Mouse (Mus musculus) ES-E14 (cell line): ENCODE measurements around the gene Morf4l1. TPM values are rescaled to one million over a fixed set of nuclear protein-coding genes. Genes with fewer than 3 reads are reported as not detected.

Experiments used
- DNase-seq: peaks from one replicate; pipeline ENCODE4 v3.0.0-alpha.2; 2013; ENCODE audit warnings: low read depth, low spot score
- H3K27ac ChIP-seq: 2 replicates; pipeline ENCODE4 v1.5.1; 2012; ENCODE audit warnings: low read depth, mild to moderate bottlenecking, low read length, moderate library complexity, mixed read lengths; ENCODE audit not compliant: poor library complexity, insufficient read depth, severe bottlenecking
- H3K36me3 ChIP-seq: 2 replicates; pipeline ENCODE4 v1.6.1; 2012; ENCODE audit warnings: mild to moderate bottlenecking, low read length, moderate library complexity, mixed read lengths; ENCODE audit not compliant: control insufficient read depth, poor library complexity, insufficient read depth, severe bottlenecking
- H3K4me1 ChIP-seq, 2 experiments: fragments of 150-350 bp in 1 of 2; sonication (generic) in 1 of 2; 2 replicates each; pipeline ENCODE4 v1.6.1; 2012; ENCODE audit warnings: low read length in 2 of 2, mild to moderate bottlenecking in 1 of 2, mixed read lengths in 1 of 2; ENCODE audit not compliant: control insufficient read depth in 2 of 2, insufficient read depth in 2 of 2, poor library complexity in 1 of 2
- H3K4me3 ChIP-seq, 2 experiments: fragments of 150-350 bp in 1 of 2; sonication (generic) in 1 of 2; 2 replicates each; pipeline ENCODE4 v1.5.1; 2012; ENCODE audit warnings: low read length in 2 of 2, low read depth in 1 of 2, mild to moderate bottlenecking in 1 of 2, mixed read lengths in 1 of 2; ENCODE audit not compliant: insufficient read depth in 1 of 2, poor library complexity in 1 of 2, severe bottlenecking in 1 of 2
- H3K9ac ChIP-seq: 2 replicates; pipeline ENCODE4 v1.6.1; 2012; ENCODE audit warnings: low read depth, mild to moderate bottlenecking, low read length, mixed read lengths; ENCODE audit not compliant: poor library complexity, insufficient read depth, severe bottlenecking
- H3K9me3 ChIP-seq: fragments of 150-350 bp; sonication (generic); 2 replicates; pipeline ENCODE4 v1.6.1; 2012; ENCODE audit warnings: low read depth, mild to moderate bottlenecking, low read length; ENCODE audit not compliant: control insufficient read depth, insufficient read depth
- CHD2 ChIP-seq: IDR thresholded peaks from 2 replicates; pipeline ENCODE4 v1.6.1; 2014; ENCODE audit warnings: mild to moderate bottlenecking, low read depth, low read length, inconsistent platforms
- HCFC1 ChIP-seq: IDR thresholded peaks from 2 replicates; pipeline ENCODE4 v1.6.1; 2012; ENCODE audit warnings: low read length, inconsistent platforms, borderline replicate concordance; ENCODE audit not compliant: insufficient read depth
- MAFK ChIP-seq: IDR thresholded peaks from 2 replicates; pipeline ENCODE4 v1.6.1; 2014; ENCODE audit warnings: mild to moderate bottlenecking, low read depth, low read length, inconsistent platforms; ENCODE audit not compliant: insufficient read depth
- ZC3H11A ChIP-seq: IDR thresholded peaks from 2 replicates; pipeline ENCODE4 v1.6.1; 2012; ENCODE audit warnings: low read depth, mild to moderate bottlenecking, inconsistent platforms, low read length, borderline replicate concordance
- ZNF384 ChIP-seq: IDR thresholded peaks from 2 replicates; pipeline ENCODE4 v1.6.1; 2012; ENCODE audit warnings: low read depth, low read length, inconsistent platforms
- in situ Hi-C, 2 experiments: fragments of 600-800 bp; cut with MboI; formaldehyde crosslinking; loops; one replicate each; pipeline ENCODE4 v1.15.1; 2025; ENCODE audit warnings: low sequenced_read_pairs in 2 of 2, inconsistent platforms in 1 of 2; ENCODE audit not compliant: unreplicated experiment in 2 of 2
- total RNA-seq: library from RNA; depleted of rRNA; stranded (reverse); fragments of 300-350 nt; gene quantifications from 2 replicates; pipeline ENCODE4 v1.2.3, GENCODE M21; 2012

Gene Morf4l1
- total RNA-seq, 1 experiment: 201 TPM

GRCm38 (mm10) chr9:90117234-90117633, 2.7 kb upstream of the Morf4l1 start:
- Histone ChIP-seq H3K4me3 (no peak overlapping the region), H3K27ac (no peak overlapping the region), H3K4me1 (peaks cover 0 to 4% of the 10 kb centered on the region in 2 experiments; a peak in 1 of 4 replicates), H3K9me3 (no peaks in the 10 kb centered on the region), H3K36me3 (no peaks in the 10 kb centered on the region), H3K9ac (no peak overlapping the region; the same call in 1 of the 2 replicates)
- TF ChIP-seq ZNF384: no peak
- TF ChIP-seq ZC3H11A: no peak
- TF ChIP-seq HCFC1: no peak
- no peak for TF ChIP-seq MAFK
- TF ChIP-seq CHD2: no peak
- in situ Hi-C loops: no loop called here
- no peak for DNase-seq

GRCm38 (mm10) chr9:90115308-90115700, 730 bp upstream of the Morf4l1 start:
- H3K4me3 ChIP-seq: peak overlapping the region in 1 of 2 experiments; percentile 68; a peak in 1 of 4 replicates
- in situ Hi-C loops: no loop called here

GRCm38 (mm10) chr9:90113651-90114566, 665 bp downstream of the Morf4l1 start:
- peak overlapping the region; percentile 100 for H3K9ac ChIP-seq
- H3K4me3 ChIP-seq: peak overlapping the region; percentile 70 to 99
- peaks cover 3% of the 10 kb centered on the region; the same call in 1 of the 2 replicates for H3K36me3 ChIP-seq
- peak; percentile 93 for DNase-seq
- no peaks in the 10 kb centered on the region for H3K9me3 ChIP-seq
- peaks cover 2 to 6% of the 10 kb centered on the region in 2 experiments; a peak in 1 of 4 replicates for H3K4me1 ChIP-seq
- peak overlapping the region; percentile 93 for H3K27ac ChIP-seq
- TF ChIP-seq CHD2: no peak; the same call in 1 of the 2 replicates
- TF ChIP-seq MAFK: 0 out of 2 replicates have a peak, but pooled peaks have one; percentile 7
- TF ChIP-seq ZNF384: peak; percentile 92
- no peak for TF ChIP-seq ZC3H11A
- peak; percentile 76; the same call in 1 of the 2 replicates for TF ChIP-seq HCFC1
- in situ Hi-C loops: no loop called here

More at GRCm38 (mm10) chr9:90115308-90115700, 730 bp upstream of the Morf4l1 start:
- H3K9me3 ChIP-seq: no peaks in the 10 kb centered on the region
- H3K9ac ChIP-seq: no peak overlapping the region; the same call in 1 of the 2 replicates
- H3K27ac ChIP-seq: no peak overlapping the region
- no peak for DNase-seq
- TF ChIP-seq HCFC1 (no peak), ZNF384 (peak; percentile 59)
- H3K36me3 ChIP-seq: no peaks in the 10 kb centered on the region
- peaks cover 2 to 6% of the 10 kb centered on the region in 2 experiments; a peak in 1 of 4 replicates for H3K4me1 ChIP-seq

- peak overlapping the region; percentile 93; the same call in 1 of the 2 replicates for H3K27ac ChIP-seq
- H3K9me3 ChIP-seq: no peaks in the 10 kb centered on the region
- H3K4me1 ChIP-seq: peaks cover 2 to 6% of the 10 kb centered on the region in 2 experiments; a peak in 1 of 4 replicates
- in situ Hi-C loops: no loop called here
- H3K4me3 ChIP-seq: peak overlapping the region; percentile 70 to 99
- H3K36me3 ChIP-seq: peaks cover 3% of the 10 kb centered on the region
- peak overlapping the region; percentile 100 for H3K9ac ChIP-seq
- DNase-seq: no peak
- TF ChIP-seq ZC3H11A (no peak), MAFK (no peak), HCFC1 (no peak), ZNF384 (no peak), CHD2 (no peak)
Measured at GRCm38 (mm10) chr9:90113151-90113550, 1.4 kb downstream of the Morf4l1 start.
